Mouse (Mus musculus): ENCODE results near the gene Aldoart2.
"Not testable (repeated sequence)": the region's sequence is repeated elsewhere in the genome, so short reads cannot be mapped to it uniquely, and the experiment has no call there.

Aldoart2 gene
- long read RNA-seq, experiment 1, result 0 reads
- long read RNA-seq, experiment 2, result 0 reads

DNA sequence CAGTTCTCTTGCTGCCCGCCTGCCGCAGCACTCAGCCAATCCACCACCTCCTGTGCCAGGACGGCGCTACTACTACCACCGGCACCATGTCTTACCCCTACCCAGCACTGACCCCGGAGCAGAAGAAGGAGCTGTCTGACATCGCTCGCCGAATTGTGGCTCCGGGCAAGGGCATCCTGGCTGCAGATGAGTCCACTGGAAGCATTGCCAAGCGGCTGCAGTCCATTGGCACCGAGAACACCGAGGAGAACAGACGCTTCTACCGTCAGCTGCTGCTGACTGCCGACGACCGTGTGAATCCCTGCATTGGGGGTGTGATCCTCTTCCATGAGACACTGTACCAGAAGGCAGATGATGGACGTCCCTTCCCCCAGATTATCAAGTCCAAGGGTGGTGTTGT, at the start of gene Aldoart2:
Aldoart2 (plus strand) TSS at position 34 of the 400 bp plus-strand sequence.
- intact Hi-C loops (cut with DNase I), result no loop called here

DNA sequence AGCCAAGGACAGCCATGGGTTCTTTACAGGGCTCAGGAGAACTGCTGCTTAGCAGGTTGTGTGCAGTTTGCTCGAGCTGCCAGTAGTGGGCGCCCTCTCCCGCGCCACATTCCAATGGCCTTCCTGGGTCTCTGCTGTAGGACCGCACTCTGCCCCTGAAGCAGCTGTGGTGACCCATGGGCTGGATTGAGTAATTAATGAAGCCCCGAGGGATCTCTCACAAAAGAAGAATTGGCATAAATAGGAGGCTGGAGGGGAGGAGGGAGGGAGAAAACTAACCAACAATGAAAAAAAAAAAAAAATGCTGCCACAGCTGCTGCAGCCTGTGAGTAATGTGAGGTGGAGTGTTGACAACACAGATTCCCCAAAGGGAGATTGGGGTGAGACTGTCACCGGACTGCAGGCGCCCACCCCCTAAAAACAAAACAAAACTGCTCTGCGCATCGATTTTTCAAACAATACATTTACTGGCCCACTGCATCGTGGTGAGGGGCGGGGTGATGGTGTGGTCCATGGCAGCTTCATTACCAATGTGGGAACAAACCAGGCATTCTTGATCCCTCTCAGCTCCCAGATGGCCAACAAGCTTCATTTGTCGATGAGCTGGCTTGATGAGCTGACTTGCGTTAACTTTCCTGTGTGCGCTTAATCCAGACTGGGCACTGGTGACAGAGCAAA, 46.8 kb upstream of the Aldoart2 start:
- intact Hi-C loops (cut with DNase I), result no loop called here

DNA sequence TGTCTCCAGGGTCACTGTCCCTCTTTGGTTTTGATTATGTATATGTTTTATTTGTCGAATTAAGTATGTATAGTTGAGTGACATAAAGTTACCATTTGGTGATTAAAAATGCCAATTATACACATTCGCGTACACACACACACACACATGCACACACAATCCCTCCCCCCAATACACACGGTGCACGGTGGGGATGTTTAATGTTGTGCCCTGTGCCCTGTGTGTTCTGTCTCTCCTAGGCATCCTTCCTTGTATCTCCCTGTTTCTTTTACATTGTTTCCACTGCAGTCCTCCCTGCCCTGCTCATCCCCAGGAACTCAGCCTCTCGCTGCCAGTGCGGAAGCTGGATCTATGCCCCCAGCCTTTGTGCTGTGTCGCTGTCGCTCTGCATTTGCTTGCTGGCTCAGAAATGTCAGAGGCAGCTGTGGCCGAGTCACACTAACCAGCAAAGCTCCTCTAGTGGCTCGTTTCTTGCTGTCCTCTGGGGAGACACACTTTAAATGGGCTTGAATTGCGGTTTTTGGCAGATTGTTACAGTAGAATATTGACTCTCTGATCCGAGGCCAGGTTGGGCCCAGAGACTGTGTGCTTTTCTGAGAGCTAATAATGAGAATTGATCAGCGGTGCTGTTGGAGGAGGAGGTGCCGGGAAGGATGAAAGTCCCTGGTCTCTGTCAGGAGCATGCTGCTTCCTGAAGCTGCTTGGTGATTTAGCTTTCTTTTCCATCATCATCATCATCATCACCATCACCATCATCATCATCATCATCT, 37.9 kb upstream of the Aldoart2 start:
- intact Hi-C loops (cut with DNase I), result no loop called here

DNA sequence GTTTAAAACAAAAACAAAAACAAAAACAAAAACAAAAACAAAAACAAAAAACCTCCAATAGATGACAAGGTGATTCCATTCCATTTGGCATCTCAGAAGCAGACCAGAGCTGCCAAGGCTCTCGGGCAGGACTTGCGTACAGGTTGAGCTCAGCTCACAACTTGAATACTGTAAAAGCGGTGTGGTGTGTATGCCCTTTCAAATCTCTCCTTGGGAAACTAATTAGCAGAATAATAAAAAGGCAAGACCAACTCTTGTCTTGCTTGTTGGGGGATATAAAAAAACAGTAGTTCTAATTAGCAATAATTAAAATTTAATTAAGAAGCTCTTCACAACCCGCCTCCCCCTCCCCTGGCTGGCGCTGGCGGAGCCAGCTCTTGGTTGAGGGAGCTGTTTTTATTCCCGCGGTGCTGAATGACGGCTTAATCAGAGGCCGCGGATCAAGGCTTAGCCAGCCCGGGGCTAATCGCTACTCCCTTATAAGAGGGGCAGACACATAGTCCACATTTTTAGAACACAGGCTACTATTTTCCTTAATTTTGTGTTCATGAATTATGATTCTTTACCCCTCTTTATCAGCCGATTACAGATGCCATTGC, 28.4 kb upstream of the Aldoart2 start:
- intact Hi-C loops (cut with DNase I), result no loop called here

DNA sequence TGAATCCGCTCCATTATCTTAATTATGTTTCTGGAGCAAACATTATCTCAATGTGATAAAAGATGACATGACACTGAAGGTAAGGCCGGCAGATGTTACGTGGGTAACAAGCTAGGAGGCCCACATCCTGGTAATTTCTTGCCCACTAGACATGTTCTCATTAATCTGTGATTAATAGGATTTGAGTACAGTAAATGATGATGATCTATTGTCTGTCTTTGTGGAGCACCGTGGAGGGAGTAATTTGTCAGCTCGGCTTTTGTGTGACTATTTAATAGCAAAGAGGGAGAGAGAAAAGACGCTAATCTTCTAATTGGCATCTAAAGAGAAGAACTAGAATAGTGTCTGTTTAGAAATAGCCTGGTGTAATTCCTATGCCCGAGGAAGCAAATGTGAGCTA, 27.3 kb upstream of the Aldoart2 start:
- intact Hi-C loops (cut with DNase I), result no loop called here

DNA sequence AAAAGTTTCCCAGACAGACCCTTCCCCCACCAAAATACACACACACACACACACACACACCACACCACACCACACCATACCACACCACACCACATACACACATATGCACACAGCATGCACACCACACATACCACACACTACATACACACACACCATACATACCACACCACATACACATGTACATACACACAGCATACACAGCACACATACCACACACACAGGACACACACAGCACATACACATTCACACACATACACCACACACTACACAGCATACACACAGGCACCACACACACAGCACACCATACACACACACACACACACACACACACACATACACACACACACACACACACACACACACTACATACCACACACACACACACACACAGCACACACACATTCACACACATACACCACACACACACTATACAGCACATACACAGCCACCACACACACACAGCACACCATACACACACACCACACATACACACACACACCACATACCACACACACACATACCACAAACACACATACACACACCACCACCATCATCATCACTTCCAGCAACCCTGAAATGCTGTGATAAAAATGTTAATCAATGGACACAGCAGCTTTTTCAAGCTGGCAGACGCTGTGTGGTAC, 26.6 kb upstream of the Aldoart2 start:
- intact Hi-C loops (cut with DNase I), result no loop called here

DNA sequence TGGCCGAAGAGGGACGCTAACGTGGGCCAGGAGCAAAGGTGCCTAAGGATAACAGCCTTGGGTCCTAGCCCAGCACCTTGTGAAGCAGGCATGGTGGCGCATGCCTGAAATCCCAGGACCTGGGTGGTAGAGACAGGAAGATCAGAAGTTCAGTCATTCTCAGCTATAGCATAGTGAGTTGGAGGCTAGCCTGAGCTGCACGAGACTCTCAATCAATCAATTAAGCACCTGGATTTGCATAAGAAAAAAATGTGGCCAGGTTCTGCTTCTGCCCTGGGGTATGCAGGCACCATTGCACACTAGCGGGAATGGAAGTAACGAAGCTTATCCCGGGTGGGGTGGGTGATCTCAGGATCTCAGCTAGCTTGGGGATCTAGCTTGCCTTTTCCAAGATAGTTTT, 25.9 kb upstream of the Aldoart2 start:
- intact Hi-C loops (cut with DNase I), result no loop called here

DNA sequence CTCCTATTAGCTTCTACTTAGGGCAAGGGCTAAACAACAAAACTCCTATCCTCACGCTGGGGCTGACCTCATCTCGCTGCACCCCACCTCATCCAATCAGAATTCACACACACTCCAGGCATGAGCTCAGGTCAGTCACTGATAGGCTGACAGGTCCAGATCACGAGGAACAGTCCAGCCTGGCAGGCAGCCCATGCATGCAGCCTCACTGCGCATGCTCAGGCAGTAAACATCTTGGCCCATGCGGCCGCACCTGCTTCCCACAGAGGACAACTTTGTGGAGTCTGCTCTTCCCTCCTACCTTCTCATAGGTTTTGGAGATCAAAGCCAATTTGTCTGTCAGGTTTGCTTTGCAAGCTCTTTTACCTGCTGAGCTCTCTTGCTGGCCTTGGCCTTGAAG, 10.1 kb upstream of the Aldoart2 start:
- intact Hi-C loops (cut with DNase I), result not testable (repeated sequence)

DNA sequence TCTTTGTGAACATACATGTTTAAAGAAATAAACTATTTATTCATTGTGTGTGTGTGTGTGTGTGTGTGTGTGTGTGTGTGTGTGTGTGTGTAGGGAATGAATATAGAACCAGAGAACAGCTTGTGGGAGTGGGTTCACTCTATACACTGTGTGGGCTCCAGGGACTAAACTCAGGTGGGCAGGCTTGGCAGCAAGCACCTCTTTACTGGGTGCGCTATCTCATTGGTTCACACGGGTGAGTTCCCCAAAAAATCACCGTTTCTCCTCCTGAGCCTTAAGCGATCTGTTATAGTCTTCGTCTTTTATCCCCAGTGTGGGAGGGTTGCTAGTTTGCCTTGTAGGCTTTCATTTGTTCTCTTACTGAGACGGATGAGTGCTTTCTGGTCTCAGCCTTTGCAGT, 7.2 kb upstream of the Aldoart2 start:
- intact Hi-C loops (cut with DNase I), result no loop called here

DNA sequence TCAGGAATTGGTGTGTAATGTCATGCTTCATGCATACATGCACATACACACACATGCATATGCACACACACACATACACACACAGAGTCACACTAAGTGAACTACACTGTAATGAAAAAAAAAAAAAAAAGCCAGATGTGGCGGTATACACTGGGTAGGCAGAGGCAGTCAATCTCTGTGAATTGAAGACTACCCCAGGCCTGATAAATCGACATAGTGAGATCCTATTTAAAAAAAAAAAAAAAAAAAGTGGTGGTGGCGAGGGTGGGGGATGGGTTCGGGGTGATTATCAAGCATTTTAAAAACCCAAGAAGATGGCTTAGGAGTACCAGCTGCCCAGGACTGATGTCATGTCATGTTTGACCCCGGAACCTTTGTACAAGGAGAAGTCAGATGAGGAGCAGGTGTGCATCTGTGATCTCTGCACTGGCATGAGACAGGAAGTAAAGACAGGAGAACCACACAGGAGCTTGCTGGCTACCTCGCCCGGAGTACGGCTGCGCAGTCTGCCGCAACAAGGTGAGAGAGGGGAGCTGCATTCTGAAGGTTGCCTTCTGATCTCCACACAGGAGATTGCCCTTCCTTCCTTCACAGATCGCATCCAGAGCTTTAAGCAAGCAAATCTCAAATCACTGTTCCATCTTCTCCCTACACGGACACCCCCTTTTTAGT, 5.7 kb upstream of the Aldoart2 start:
- intact Hi-C loops (cut with DNase I), result no loop called here

DNA sequence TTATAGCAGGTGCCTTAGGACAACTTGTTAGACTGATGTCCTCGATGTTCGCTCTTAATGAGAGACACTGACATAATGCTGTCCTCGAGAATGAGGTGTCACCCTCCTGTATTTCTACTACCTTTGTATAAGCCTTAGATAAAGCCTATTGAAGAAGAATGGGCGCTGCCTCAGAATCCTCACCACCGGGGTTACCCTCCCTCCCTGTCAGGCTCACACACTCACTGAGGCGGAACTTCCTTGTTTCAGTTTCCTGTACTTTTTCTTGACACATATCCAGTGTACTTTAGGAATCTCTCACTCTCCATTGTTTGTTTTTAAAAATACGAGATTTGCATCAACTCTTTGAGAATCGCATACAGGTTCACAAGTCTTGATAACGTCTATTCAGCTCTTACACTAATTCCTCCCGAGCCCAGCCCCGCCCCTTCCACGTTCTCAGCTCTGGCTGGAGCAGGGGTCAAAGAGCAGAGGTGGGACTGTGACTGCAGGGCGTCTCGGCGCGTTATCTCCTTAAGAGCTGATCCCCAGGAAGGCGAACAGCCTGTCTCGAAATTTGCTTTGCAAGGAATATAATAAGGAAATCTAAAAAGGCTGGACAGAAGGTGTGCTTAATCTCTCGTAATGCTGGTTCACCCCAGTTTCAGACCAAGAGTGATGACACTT, 4.9 kb upstream of the Aldoart2 start:
- intact Hi-C loops (cut with DNase I), result no loop called here

DNA sequence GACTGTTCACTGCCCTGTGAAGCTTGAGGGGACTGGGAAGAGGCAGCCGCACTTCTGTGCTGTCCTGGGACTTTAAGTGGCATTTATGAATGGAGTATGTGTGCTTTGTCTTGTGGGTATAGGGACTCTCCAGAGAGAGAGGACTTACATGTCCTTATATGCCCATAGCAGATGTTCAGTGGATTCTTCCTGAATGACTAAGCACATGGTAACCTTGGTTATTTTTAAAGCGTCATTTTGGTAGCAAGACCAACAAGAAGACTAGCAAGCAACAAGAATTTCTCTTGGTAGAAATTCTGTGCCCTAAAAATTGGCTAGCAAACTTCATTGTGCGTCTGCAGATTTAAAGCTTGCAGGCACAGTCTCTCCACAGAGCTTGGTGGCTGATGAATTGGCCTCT, 1.3 kb upstream of the Aldoart2 start:
- intact Hi-C loops (cut with DNase I), result no loop called here

DNA sequence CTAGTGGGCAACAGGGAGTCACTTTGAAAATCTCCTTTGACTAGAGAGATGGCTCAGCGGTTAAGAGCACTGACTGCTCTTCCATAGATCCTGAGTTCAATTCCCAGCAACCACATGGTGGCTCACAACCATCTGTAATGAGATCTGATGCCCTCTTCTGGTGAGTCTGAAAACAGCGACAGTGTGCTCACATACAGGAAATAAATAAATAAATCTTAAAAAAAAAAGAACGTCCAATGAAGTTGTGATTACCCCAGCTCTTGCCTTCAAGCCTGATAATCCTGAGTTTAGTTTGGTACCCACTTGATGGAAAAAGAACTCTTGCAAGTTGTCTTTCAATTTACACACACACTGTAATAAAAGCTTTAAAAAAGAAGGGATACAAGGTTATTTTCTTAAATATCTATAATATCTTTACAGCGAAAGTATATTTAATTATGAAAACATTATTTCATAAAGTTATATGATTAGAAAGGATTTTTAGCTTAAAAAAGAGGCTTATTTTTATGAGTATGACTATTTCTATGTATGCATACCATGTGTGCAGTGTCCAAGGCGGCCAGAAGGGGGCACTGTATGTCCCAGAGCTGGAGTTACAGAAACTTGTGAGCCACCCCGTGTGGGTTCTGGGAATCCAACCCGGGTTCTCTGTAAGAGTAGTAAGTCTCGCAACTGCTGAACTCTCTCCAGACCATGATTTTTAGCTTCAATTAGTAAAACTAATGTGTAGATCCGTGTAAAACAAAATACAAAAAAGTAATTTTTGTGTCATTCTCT, 664 bp upstream of the Aldoart2 start:
- intact Hi-C loops (cut with DNase I), result no loop called here

DNA sequence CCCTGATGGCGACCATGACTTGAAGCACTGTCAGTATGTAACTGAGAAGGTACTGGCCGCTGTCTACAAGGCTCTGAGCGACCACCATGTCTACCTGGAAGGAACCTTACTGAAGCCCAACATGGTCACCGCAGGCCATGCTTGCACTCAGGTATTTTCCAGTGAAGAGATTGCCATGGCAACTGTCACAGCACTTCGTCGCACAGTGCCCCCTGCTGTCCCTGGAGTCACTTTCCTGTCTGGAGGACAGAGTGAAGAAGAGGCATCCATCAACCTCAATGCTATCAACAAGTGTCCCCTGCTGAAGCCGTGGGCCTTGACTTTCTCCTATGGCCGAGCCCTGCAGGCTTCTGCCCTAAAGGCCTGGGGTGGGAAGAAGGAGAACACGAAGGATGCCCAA, 828 bp downstream of the Aldoart2 start:
- intact Hi-C loops (cut with DNase I), result no loop called here

DNA sequence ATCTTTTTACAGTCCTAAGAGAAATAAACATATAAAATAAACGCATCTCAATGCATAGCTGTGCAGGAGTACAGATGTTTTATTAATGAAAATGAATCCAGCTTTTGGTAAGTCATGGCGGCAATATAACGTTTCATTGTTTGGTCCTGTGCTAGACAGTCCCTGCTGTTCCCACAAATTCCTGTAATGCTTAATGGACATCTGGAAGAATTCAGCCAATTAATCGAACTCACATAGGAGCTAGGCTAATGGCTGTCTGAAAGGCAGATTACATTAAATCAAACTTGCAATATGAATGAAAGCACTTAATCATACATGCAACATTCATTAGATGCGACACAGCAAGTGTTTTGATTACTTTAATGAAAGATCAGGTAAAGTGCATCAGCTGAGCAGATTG, 1.8 kb downstream of the Aldoart2 start:
- intact Hi-C loops (cut with DNase I), result no loop called here

DNA sequence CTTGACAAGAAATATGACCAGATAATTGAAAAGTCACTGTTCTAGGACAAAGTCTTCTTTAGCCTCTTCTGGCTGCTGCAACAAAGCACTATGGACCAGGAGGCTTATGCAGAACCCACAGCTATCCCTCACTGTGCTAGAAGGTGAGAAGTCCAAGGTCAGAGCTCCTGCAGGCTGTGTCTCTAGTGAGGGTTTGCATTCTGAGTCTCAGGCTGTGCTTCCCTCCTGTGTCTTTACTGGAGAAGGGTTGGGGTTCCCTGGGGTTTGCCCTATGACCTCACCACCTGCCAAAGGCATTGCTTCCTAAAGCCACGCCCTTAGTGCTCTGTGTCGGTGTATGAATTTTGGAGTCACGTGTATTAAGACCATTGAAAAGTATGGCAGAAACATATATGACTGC, 3.4 kb downstream of the Aldoart2 start:
- intact Hi-C loops (cut with DNase I), result no loop called here

DNA sequence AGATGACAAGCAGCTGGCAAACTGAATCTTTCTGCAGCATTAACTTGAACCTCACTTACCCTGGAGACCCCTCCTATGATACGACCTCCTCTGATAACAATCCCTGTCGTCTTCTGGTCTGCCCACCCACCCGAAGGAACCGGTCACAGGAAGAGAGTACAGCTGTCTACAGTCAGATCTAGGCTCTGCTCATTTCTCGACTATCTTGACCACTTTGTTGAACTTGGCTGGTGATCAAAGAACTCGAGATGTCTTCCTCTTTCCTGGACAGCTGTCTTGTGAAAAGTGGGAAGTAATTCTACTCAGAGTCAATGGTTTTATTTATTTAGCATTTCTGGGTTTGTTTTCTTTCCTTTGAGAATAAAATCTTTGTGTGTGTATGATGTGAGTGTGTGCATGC, 4.6 kb downstream of the Aldoart2 start:
- intact Hi-C loops (cut with DNase I), result no loop called here

DNA sequence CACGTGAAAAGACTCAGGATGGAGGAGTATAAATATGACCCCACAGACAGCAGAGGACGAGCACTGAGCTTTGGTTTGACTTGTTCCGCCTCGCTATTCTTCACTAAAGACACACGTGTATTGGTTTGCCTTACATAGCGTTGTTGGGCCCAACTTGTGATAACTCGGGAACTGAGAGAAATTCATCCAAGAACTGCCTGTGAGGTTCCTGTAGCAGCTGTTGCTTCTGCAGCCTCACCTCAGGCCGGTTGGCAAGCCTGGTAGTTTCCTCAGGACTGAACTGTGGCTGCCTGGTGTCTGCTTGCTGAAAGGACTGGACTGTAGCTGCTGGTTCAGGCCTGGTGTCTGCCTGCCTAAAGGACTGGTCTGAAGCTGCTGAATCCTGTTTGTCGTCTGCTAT, 5.6 kb downstream of the Aldoart2 start:
- intact Hi-C loops (cut with DNase I), result no loop called here

DNA sequence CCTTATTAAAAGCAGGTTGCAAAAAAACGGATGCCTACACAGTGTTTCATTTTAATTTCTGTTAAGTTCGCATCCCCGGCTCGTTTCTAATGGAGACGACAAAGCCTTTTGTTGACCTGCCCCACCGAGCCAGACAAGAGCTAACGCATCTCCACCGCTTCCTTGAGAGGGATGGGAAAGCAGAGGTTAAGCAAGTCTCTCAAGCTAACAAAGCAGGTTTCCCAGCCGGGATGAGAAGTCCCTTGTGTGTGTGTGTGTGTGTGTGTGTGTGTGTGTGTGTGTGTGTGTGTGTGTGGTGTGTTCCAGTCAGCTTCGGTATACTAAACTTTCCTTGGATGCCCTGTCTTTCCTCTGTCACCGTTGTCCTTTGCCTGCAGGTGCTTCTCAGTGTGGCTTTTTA, 6.1 kb downstream of the Aldoart2 start:
- intact Hi-C loops (cut with DNase I), result no loop called here

DNA sequence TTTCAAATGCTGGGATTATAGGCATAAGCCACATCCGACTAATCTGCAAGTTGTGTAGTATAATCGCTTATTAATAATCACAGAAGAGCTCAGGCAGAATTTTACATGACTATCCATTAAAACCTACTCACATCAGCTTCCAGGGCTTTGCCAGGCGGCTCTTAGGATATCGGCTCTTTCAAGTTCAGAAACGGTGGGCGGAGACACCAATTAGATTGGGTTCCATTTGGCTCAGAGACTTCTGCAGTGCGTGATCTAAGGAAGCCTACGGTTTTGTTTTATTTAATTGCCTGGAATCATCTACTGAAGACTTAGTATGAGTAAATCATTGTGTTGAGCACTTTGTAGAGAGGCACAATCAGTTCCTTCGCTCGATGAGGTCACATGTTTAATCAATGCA, 6.6 kb downstream of the Aldoart2 start:
- intact Hi-C loops (cut with DNase I), result no loop called here

All from adrenal gland (tissue).